Mouse (Mus musculus) kidney, adult 18-20 months (tissue): ENCODE results near the gene Pcdh7.
"Not testable (repeated sequence)": the region's sequence is repeated elsewhere in the genome, so short reads cannot be mapped to it uniquely, and the experiment has no call there.

ENCODE experiments used
- DNase-seq: peaks from one replicate; pipeline ENCODE4 v3.0.0; 2021

Pcdh7 gene

GRCm38 (mm10) chr5:57717906-57718875, at the start of gene Pcdh7:
Gene Pcdh7, plus strand, starts transcription at chr5:57717967.
- peak; percentile 34 for DNase-seq

GRCm38 (mm10) chr5:57676970-57677369, 40.8 kb upstream of the Pcdh7 start:
- DNase-seq = not testable (repeated sequence)

GRCm38 (mm10) chr5:57708396-57708795, 9.4 kb upstream of the Pcdh7 start:
- no peak for DNase-seq

- peak; percentile 11 for DNase-seq
Observed at GRCm38 (mm10) chr5:57713980-57714379, 3.8 kb upstream of the Pcdh7 start.

DNA sequence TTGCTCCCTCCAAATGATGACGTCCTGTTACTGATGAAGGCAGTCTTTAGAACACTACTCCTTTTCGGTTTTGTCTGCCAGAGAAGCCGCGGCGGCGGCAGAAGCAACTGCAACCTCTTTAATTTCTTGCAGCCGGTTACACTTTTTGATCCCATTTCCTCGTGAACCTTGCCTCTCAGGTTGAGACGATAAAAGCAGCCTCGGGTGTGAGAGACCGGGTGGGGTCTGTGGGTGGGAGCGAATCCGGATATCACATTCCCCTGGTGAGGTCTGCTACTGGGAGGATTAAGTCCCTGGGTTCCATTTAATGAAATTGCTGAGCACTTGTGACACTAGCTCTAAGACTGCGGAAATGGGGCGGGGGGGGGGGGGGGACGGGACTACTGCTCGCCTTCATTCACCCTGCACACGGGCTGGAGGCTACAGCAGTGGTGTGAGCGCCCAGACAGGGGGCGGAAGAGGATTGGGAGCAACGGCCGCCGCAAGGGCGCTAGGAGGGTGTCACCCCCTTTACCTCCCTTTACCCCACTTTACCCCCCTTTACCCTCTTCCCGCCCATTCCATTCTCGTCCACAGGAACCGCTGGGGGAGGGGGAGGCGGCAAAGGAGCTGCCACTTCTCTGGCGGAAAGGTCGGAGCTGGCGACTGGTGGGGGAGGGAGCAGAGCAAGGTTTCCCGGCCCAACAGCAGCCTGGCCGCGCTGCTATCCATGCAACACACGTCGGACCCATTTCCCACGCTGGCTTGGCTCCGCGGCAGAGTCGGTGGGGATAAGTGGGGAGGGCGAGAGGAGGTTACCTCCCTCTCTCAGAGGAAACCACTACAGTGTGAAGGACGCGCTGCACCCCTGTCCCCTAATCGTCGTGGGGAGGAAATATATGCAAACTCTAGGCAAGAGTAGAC, 2.9 kb upstream of the Pcdh7 start:
- peak; percentile 21 for DNase-seq

DNA sequence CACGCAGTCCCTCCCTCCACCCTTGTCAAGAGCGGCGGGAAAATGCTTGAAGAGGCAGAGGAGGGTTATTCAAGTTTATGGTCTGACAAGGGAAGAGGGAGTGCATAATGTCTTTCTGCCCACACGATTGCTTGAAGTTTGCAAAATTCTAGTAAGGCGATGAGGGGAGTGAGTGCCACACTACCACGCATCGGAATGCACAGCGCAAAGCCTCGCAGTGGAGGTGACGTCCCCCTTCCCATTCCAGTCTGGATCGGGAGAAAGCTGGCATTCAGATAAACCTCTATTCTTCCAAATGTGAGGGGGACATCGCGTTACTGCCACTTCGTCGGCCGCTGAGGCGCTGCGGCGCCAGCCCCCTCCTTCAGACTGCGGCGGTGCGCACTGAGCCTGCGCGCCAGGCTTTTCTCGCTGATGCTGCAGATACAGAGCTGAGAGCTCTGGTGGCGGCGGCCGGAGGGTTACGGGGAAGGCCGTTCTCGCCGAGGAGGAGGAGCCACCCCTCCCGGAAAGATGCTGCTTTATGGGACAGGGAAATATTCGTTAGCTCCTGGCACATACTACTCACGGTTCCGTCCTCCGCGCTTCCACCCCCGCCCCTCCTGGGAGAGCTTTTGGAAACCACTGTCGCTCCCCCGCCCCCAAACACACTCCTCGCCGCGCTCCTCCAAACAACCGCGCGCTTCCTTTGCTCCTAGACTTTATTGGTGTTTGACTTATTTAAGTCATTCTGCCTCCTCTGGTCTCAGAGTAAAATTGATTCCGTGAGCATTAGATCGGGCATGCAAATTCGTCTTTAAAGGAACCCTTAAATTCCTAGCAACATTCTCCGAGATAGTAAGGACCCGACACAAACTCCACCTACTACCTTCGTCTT, 2.0 kb upstream of the Pcdh7 start:
- DNase-seq = peak; percentile 52

- peak; percentile 32 for DNase-seq
Observed at GRCm38 (mm10) chr5:57716421-57717237, 1.1 kb upstream of the Pcdh7 start.

DNA sequence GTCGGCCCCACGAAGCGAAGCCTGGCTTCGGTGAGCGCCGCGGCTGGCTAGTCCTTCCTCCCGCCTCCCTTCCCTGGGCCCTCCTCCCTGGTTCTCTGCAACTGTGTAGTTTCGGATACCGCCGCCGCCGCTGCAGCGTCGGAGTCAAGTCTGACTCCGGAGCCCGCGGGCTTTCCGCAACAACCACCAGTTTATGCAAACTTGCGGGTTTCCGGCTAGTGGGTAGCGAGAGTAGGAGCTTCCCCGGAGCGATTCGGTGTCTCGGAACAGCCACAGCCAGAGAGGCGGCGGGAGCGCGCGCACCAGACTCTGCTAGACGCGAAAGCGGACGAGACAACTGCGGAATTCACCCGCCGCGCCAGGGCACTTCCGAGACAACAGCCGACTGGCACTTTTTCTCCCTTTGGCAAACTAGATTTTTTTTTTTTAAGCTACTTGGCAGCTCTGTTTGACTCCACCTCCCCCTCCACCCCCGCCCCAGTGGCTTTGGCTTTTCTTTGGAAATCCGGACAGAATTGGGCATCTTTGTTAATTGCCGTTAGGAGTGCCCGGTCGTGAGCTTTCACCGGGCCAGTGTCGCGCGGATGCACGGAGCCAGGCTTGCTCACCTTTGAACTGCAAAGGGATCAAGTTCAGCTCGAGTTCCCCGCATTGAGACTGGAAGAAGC, 395 bp upstream of the Pcdh7 start:
- peak; percentile 44 for DNase-seq

GRCm38 (mm10) chr5:57718876-57719593, 1.3 kb downstream of the Pcdh7 start:
- DNase-seq = peak; percentile 41

DNA sequence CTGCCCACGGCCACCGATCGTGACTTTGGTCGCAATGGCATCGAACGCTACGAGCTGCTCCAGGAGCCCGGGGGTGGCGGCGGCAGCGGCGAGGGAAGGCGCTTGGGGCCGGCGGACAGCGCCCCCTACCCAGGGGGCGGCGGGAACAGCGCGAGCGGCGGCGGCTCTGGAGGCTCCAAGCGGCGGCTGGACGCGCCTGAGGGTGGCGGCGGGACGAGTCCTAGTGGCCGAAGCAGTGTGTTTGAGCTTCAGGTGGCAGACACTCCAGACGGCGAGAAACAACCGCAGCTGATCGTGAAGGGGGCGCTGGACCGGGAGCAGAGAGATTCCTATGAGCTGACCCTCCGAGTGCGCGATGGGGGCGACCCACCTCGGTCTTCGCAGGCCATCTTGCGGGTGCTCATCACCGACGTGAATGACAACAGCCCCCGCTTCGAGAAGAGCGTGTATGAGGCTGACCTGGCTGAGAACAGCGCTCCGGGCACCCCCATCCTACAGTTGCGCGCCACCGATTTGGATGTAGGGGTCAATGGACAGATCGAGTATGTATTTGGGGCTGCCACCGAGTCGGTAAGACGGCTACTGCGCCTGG, 1.9 kb downstream of the Pcdh7 start:
- no peak for DNase-seq

GRCm38 (mm10) chr5:57720206-57720880, 2.6 kb downstream of the Pcdh7 start:
- no peak for DNase-seq

GRCm38 (mm10) chr5:57721148-57721712, 3.5 kb downstream of the Pcdh7 start:
- no peak for DNase-seq

DNA sequence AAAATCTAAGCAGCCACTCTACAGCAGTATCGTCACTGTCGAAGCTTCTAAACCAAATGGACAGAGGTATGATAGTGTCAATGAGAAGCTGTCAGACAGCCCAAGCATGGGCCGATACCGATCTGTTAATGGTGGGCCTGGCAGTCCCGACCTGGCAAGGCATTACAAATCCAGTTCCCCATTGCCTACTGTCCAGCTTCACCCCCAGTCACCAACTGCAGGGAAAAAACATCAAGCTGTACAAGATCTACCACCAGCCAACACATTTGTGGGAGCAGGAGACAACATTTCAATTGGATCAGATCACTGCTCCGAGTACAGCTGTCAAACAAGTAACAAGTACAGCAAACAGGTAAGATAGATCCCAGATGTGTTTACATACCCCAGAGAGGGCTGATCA, 4.2 kb downstream of the Pcdh7 start:
- no peak for DNase-seq

- no peak for DNase-seq
Observed at GRCm38 (mm10) chr5:57733451-57733850, 15.7 kb downstream of the Pcdh7 start.

GRCm38 (mm10) chr5:57735723-57736122, 18.0 kb downstream of the Pcdh7 start:
- DNase-seq = no peak

GRCm38 (mm10) chr5:57742924-57743323, 25.2 kb downstream of the Pcdh7 start:
- DNase-seq = no peak

- DNase-seq = no peak
Observed at GRCm38 (mm10) chr5:57743956-57744661, 26.3 kb downstream of the Pcdh7 start.

DNA sequence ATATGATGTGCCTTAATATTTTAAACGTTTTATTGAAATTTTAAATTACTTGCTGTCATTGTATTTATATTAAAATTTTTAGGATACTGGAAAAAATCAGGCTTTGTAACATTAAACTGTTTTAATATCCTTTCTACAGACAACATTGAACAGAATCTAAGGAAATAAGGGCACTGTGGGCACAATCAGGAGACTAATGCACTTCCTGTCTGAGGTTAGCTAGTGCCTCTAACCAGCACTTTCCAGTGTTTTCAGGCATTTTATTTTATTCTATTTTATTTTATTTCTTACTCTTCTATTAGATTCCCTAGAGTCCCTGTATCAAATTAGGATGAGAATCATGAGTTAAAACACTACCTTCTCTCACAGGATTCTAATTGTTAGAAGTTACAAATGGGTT, 28.1 kb downstream of the Pcdh7 start:
- no peak for DNase-seq
